Mouse (Mus musculus) midbrain, embryonic 16.5 days (tissue): ENCODE results near the gene Myrfl. TPM values are rescaled to one million over a fixed set of nuclear protein-coding genes. Genes with fewer than 3 reads are reported as not detected.

ENCODE experiments used
- ATAC-seq: fragments of 200-750 bp; cut with Nextera tagmentation; 2 replicates; pipeline ENCODE4 v1.8.0; 2017; ENCODE audit warnings: moderate TSS enrichment
- H3K27ac ChIP-seq: fragments of 300-500 bp; sonication (generic); 2 replicates; pipeline ENCODE4 v1.5.1; 2014; ENCODE audit warnings: mild to moderate bottlenecking, low read length, mixed read lengths
- H3K27me3 ChIP-seq: fragments of 300-500 bp; sonication (generic); 2 replicates; pipeline ENCODE4 v1.6.1; 2014; ENCODE audit warnings: low read depth, low read length, mixed read lengths; ENCODE audit not compliant: control insufficient read depth, insufficient read depth
- H3K36me3 ChIP-seq: fragments of 300-500 bp; sonication (generic); 2 replicates; pipeline ENCODE4 v1.6.1; 2014; ENCODE audit warnings: mild to moderate bottlenecking, low read length, moderate library complexity, mixed read lengths; ENCODE audit not compliant: control insufficient read depth, insufficient read depth
- H3K4me1 ChIP-seq: fragments of 300-500 bp; sonication (generic); 2 replicates; pipeline ENCODE4 v1.6.1; 2014; ENCODE audit warnings: mild to moderate bottlenecking, low read length, mixed read lengths; ENCODE audit not compliant: control insufficient read depth, insufficient read depth
- H3K4me2 ChIP-seq: fragments of 300-500 bp; sonication (generic); 2 replicates; pipeline ENCODE4 v1.6.1; 2014; ENCODE audit warnings: mild to moderate bottlenecking, low read length, mixed read lengths
- H3K4me3 ChIP-seq: fragments of 300-500 bp; sonication (generic); 2 replicates; pipeline ENCODE4 v1.5.1; 2014; ENCODE audit warnings: low read depth, mild to moderate bottlenecking, low read length, moderate library complexity, mixed read lengths
- H3K9ac ChIP-seq: fragments of 300-500 bp; sonication (generic); 2 replicates; pipeline ENCODE4 v1.6.1; 2014; ENCODE audit warnings: low read depth, low read length, mixed read lengths
- H3K9me3 ChIP-seq: fragments of 300-500 bp; sonication (generic); replicated peaks from 2 replicates; pipeline ENCODE4 v1.6.1; 2014; ENCODE audit warnings: mild to moderate bottlenecking, low read length, mixed read lengths; ENCODE audit not compliant: control insufficient read depth, poor library complexity, severe bottlenecking
- WGBS: fragments of 180-500 bp; shearing (Covaris S2); extraction: QIAGEN DNeasy Blood & Tissue Kit; methylation state at CpG from one replicate; pipeline ENCODE4 v1.1.7; 2014; 5-methylcytosine and 5-hydroxymethylcytosine counted together
- polyA plus RNA-seq: library from polyadenylated mRNA; unstranded; fragments of >200 nt; fragmentation: Nextera tagmentation; extraction: Ambion mirVana; gene quantifications from 2 replicates; pipeline ENCODE4 v1.2.1, GENCODE M21; 2015

Myrfl gene
- polyA plus RNA-seq, 1 experiment from 2014 or later, result 0.08 TPM

- H3K27me3 ChIP-seq, result no peaks in the 10 kb centered on the region
- H3K9ac ChIP-seq, result no peak overlapping the region
- H3K4me1 ChIP-seq, result no peaks in the 10 kb centered on the region
- H3K9me3 ChIP-seq, result no peaks in the 10 kb centered on the region
- no peak for ATAC-seq
- no peak overlapping the region for H3K4me2 ChIP-seq
- WGBS, result 89% methylated on average over 7 of the region's 7 CpGs
- no peak overlapping the region for H3K4me3 ChIP-seq
- no peak overlapping the region for H3K27ac ChIP-seq
- 0 out of 2 replicates have a peak, but pooled peaks cover 6% of the 10 kb centered on the region for H3K36me3 ChIP-seq
Measured at GRCm38 (mm10) chr10:116930506-116930905, 33.8 kb upstream of the Myrfl start.

- no peak for ATAC-seq
- no peaks in the 10 kb centered on the region for H3K9me3 ChIP-seq
- no peaks in the 10 kb centered on the region for H3K27me3 ChIP-seq
- H3K27ac ChIP-seq, result no peak overlapping the region
- 0 out of 2 replicates have a peak, but pooled peaks cover 9% of the 10 kb centered on the region for H3K36me3 ChIP-seq
- WGBS, result 88% methylated on average over 3 of the region's 3 CpGs
- no peak overlapping the region for H3K4me2 ChIP-seq
- no peaks in the 10 kb centered on the region for H3K4me1 ChIP-seq
- H3K9ac ChIP-seq, result no peak overlapping the region
- no peak overlapping the region for H3K4me3 ChIP-seq
Measured at GRCm38 (mm10) chr10:116928826-116929225, 32.1 kb upstream of the Myrfl start.

- Histone ChIP-seq H3K4me3 (no peak overlapping the region), H3K4me1 (no peaks in the 10 kb centered on the region), H3K9me3 (no peaks in the 10 kb centered on the region), H3K27me3 (no peaks in the 10 kb centered on the region), H3K4me2 (no peak overlapping the region), H3K36me3 (peaks cover 14% of the 10 kb centered on the region; the same call in 1 of the 2 replicates), H3K27ac (no peak overlapping the region), H3K9ac (no peak overlapping the region)
- no peak for ATAC-seq
- 89% methylated on average over 11 of the region's 11 CpGs for WGBS
Measured at GRCm38 (mm10) chr10:116926428-116927113, 29.9 kb upstream of the Myrfl start.

GRCm38 (mm10) chr10:116923651-116924495 lies 27.2 kb upstream of the Myrfl start:
- Histone ChIP-seq H3K9ac (no peak overlapping the region), H3K27ac (no peak overlapping the region), H3K4me1 (no peaks in the 10 kb centered on the region), H3K27me3 (no peaks in the 10 kb centered on the region), H3K4me3 (no peak overlapping the region), H3K9me3 (no peaks in the 10 kb centered on the region), H3K36me3 (peaks cover 12% of the 10 kb centered on the region; the same call in 1 of the 2 replicates), H3K4me2 (no peak overlapping the region)
- ATAC-seq, result no peak
- WGBS, result 92% methylated on average over 19 of the region's 19 CpGs

- Histone ChIP-seq H3K27ac (no peak overlapping the region), H3K4me1 (no peaks in the 10 kb centered on the region), H3K36me3 (peaks cover 11% of the 10 kb centered on the region; the same call in 1 of the 2 replicates), H3K9me3 (no peaks in the 10 kb centered on the region), H3K9ac (no peak overlapping the region), H3K27me3 (no peaks in the 10 kb centered on the region), H3K4me3 (no peak overlapping the region), H3K4me2 (no peak overlapping the region)
- no peak for ATAC-seq
- WGBS, result 93% methylated on average over 15 of the region's 15 CpGs
Measured at GRCm38 (mm10) chr10:116922161-116922560, 25.4 kb upstream of the Myrfl start.

GRCm38 (mm10) chr10:116921416-116921815 lies 24.7 kb upstream of the Myrfl start:
- H3K4me3 ChIP-seq, result no peak overlapping the region
- WGBS, result 93% methylated on average over 15 of the region's 15 CpGs
- no peak overlapping the region for H3K27ac ChIP-seq
- ATAC-seq, result no peak
- H3K27me3 ChIP-seq, result no peaks in the 10 kb centered on the region
- H3K9me3 ChIP-seq, result no peaks in the 10 kb centered on the region
- no peak overlapping the region for H3K4me2 ChIP-seq
- peaks cover 8% of the 10 kb centered on the region; the same call in 1 of the 2 replicates for H3K36me3 ChIP-seq
- H3K4me1 ChIP-seq, result no peaks in the 10 kb centered on the region
- no peak overlapping the region for H3K9ac ChIP-seq

DNA sequence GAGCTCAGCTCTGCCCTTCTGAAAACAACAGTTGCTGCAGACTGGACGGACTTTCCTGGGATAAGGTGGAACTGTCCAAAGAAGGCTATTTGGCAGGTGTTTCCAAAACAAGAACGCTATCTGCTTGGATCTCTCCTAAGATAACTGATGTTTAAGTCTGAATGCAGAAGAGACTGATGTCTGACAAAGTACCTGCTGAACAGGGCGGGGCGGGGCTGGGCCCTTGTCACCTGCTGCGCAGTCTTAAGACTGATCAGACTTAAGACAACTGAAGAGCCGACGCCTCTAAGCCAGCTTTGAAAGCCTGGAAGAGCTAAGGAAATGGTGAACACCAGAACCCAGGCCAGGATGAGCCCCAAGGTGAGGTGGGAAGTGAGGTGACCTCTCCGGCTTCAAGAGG lies 23.9 kb upstream of the Myrfl start:
- H3K27me3 ChIP-seq, result no peaks in the 10 kb centered on the region
- no peak for ATAC-seq
- 93% methylated on average over 8 of the region's 8 CpGs for WGBS
- H3K36me3 ChIP-seq, result peaks cover 8% of the 10 kb centered on the region
- H3K4me1 ChIP-seq, result no peaks in the 10 kb centered on the region
- H3K9ac ChIP-seq, result no peak overlapping the region
- H3K4me3 ChIP-seq, result no peak overlapping the region
- H3K27ac ChIP-seq, result no peak overlapping the region
- no peaks in the 10 kb centered on the region for H3K9me3 ChIP-seq
- H3K4me2 ChIP-seq, result no peak overlapping the region

DNA sequence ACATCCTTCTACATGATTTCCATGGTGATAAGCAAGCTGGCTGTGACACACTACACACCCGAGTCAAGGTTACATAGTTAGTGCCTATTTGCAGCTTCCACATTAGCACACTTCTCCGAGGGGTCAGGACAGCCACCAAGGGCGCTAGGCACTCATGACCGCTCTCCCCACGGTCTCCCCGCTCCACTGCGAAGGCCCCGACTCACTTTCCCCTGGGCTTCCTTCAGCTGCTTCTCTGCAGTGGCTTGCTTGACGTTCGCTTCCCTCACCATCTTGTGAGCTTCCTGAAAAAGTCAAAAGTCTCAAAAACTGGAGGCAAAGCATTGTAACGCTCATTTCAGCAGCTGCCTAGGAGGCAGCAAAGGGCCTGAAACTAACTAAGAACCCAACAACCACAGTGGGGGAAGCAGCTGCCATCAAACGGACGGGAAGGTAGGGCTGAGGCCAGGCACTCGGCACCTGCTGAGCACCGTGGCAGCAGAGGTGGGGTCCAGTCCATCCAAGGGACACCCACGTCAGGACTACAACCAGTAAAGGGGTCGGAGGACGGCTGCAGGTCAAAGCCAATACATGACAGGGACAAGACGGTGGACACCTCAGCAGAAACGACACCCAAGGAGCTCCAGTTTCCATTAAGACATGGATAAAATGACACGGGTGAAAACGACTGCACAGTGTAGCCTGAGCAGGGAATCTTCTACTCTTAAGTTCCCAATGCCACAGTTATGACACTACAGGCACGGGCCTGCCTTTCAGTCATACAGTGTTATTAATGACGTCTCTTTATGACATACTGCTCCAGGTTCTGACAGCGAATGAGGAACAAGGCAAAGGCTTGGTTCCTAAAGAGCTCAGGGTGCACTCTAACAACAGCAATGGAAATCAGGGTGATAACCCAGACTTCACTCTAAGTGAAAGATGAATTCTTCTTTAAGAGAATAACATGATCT lies 22.9 kb upstream of the Myrfl start:
- Histone ChIP-seq H3K27ac (no peak overlapping the region), H3K9me3 (no peaks in the 10 kb centered on the region), H3K9ac (no peak overlapping the region), H3K27me3 (no peaks in the 10 kb centered on the region), H3K4me1 (no peaks in the 10 kb centered on the region), H3K4me3 (no peak overlapping the region), H3K36me3 (peaks cover 11% of the 10 kb centered on the region), H3K4me2 (no peak overlapping the region)
- no peak for ATAC-seq
- WGBS, result 90% methylated on average over 25 of the region's 25 CpGs
